Mouse (Mus musculus): Measurements from ENCODE around the gene Polr2a.

Gene Polr2a

DNA sequence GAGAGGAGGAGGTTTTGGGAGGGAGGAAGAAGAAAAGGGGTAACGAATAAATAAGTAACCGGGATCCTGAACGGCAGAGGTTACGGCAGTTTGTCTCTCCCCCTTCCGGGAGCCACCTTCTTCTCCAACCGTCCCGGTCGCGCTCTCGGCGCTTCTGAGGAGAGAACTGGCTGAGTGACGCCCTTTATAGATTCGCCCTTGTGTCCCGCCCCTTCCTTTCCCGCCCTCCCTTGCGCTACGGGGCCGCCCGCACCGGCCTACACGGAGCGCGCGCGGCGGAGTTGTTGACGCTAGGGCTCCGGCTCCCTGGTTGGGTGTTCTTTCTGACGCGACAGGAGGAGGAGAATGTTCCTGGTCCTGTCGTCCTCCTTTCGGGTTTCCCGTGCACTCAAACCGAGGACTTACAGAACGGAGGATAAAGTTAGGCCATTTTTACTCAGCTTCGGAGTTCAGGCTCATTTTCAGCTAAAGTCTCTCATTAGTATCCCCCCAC lies at the start of gene Polr2a:
TSS of gene Polr2a (minus strand) at position 160 of the 493 bp plus-strand sequence.
- peak; percentile 99 for DNase-seq

DNA sequence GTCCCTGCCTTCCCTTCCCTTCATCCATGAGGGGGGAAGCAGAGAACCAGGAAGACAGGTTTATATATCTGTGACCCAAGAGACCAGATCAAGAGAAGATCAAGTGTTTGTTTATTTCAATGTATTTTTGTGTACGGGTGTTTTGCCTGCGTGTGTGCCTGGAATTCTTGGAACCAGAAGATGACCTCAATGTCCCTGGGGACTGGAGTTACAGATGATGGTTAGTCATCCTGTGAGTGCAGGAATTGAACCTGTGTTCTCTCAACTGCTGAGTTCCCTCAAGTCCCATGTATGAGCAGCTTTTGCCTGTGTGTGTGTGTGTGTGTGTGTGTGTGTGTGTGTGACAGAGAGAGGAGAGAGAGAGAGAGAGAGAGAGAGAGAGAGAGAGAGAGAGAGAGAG lies 49.2 kb upstream of the Polr2a start:
- no peak for DNase-seq

DNA sequence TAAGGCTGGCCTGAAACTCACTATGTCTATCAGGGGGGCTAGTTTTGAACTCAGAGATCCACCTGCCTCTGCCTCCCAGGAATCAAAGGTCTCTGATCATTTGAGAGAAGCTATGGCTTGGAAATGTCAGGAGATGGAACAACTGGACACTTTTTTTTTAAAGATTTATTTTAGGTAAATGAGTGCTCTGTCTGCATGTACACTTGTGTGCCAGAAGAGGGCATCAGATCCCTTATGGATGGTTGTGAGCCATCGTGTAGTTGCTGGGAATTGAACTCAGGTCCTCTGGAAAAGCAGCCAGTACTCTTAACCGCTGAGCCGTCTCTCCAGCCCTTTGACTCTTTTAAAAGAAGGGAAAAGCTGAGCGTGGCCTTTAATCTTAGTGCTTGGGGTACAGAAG lies 47.9 kb upstream of the Polr2a start:
- DNase-seq: no peak

DNA sequence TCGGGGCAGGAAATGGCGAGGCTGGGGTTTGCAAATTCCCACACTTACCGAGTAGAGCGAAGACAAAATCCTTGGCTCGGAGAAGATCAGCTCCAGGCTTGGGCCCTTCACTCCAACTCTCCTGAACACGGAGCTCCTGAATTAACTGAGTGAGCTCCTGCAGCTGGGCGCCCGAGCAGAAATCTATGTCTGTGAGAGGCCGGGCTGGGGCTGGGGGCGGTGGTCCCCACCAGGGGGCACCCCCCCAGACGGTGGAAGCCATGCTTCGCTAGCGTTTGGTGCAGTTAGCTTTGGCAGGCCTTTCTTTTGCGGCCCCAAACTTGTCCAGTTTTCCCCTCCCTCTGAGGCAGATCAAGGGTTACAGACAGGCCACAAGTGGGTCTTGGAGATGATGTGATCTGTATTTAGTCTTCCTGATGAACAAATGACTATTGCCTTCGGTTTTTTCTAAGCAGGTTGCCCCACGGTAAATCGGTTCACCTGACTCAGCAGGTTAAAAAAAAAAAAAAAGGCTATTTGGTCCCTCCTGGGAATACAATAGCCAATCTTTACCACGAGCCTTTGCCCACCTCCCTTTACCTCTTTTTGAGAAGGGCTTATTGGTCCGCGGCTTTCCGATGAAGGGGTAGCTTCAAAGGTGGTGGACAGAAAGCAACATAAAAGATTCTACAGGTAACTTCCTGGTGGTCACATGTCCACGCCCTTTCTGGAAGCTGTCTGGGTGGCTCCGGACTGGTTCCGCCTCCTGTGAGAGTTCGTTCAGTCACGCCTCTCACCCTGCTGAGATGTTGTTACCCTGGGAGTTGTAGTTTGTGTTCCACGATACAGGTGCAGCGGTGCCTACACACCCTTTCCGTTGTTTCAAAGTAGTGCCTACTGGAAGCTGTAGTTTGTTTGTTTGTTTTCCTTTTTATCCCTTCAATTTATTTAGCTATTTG lies 46.8 kb upstream of the Polr2a start, which contains the start of gene Tmem102:
TSS of gene Tmem102 (minus strand) at position 653 of the 938 bp plus-strand sequence.
- DNase-seq: no peak

DNA sequence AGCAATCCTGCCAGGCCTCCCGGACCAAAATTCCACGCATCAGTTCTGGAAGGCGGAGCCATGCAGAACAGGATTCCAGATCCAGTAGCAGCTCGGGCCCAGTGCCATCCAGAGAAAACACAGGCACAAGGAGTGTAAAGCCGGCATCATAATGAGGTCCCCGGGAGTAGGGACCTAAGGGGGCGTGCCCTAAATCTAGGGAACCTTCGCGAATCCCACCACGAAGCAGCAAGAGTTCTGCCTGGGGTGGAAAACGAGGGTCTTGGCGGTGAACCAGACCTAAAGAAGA lies 46.2 kb upstream of the Polr2a start:
- DNase-seq: peak; percentile 10

DNA sequence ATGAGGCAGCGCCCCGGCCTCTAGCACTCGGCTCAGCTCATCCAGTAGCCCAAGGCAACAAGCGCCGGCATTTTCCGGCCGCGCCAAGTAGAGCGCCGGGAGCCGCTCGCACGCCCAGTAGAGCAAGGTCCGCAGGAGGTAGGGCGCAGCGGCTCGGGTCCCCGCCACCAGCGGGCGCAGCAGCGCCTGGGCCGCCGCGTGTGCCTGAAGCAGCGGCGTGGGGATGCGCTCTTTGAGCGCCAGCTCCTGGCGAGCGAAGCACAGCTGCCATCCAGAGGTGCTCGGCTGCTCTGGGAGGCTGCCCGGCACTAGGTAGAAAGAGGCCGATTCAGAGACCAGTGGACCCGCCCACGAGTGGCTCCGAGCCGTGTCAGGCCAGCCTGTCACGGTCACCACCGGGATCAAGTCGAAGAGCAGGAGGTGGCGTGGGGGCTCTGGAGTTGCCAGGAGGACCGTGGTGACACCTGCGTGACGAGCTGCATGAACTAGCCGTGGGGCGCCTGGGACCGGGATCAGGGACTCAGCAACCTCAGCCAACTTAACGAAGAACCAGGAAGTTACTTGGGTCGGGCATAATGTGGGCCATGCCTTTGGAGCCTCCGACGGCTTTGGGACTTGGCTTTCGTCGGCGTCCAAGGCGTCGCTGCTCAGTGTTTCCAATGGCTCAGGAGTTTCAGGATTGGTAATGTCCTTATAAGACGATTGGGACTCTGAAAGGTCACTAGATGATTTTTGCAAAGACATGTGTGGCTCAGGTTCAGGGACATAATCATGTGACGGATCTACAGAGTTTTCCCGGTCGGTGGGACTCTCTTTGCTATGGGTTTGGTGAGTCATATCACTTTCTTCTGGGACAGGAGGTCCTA lies 45.6 kb upstream of the Polr2a start:
- peak; percentile 85 for DNase-seq

DNA sequence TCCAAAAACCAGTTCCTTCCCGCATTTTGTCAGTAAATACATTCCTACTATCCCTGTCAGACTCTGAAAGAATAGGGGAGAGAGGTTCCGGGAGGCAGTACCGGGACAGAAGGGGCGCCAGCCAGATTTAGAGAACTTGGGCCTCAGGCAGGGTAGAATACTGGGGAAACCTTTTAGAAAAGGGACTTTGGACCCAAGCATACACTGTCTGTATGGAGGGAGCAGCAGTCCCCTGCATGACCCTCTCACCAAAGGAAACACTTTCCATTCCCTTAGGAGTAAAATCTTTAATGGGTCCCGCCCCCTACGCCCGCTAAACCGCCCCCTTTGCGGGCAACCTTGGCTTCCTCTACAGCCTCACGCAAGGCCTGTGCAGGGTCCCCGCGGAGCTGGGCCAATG lies 44.9 kb upstream of the Polr2a start:
- no peak for DNase-seq

DNA sequence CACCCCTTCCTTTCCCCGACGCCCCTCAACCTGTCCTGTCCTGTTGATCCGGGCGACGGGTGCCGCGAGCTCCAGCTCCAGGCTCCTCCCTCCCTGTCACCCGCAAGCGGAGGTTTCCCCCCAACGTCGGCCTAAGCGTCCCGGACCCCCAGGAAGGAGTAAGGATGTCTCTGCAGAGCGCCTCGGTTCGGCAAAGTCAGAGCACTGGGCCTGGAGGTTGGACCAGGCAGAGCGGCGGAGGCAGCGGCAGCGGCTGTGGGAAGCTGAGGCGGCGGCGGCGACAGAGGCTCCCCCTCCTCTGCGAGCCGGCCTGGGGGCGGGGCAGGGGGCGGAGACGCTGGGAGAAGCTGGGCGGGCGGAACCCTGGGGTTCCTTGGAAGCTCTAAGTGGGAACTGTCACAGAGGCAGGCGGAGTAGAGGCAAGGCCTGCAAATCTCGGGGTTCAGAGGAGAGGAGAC lies 44.2 kb upstream of the Polr2a start:
- DNase-seq: peak; percentile 89

DNA sequence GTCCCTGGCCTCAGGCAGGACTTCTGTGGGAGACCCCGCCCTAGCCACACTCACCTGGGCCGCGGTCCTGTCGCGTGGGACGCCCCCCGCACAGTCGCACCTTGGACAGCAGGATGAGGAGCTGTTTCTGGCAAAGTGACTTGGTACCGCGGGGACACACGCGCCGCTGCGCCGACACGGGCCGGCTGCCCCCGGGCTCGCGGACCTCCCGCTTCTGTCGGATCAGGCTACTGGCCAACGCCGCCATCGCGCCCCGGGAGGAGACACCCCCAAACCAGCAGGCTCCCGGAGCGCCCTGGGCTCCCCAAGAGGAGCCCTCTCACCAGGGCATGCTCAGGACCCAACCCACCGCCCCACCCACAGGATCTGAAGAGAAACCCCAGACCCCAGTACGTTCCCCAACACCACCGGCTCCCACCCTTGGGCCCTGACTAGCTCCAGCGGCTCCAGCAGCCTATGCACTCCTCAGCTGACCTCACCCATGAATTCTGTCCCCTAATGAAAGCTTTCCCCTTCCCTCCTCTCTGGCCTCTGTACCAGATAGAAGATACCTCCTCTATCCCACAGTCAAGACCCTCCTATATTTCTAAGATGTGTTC lies 43.0 kb upstream of the Polr2a start, which contains the start of gene Fgf11:
TSS of gene Fgf11 (minus strand) at position 479 of the 599 bp plus-strand sequence.
- no peak for DNase-seq

DNA sequence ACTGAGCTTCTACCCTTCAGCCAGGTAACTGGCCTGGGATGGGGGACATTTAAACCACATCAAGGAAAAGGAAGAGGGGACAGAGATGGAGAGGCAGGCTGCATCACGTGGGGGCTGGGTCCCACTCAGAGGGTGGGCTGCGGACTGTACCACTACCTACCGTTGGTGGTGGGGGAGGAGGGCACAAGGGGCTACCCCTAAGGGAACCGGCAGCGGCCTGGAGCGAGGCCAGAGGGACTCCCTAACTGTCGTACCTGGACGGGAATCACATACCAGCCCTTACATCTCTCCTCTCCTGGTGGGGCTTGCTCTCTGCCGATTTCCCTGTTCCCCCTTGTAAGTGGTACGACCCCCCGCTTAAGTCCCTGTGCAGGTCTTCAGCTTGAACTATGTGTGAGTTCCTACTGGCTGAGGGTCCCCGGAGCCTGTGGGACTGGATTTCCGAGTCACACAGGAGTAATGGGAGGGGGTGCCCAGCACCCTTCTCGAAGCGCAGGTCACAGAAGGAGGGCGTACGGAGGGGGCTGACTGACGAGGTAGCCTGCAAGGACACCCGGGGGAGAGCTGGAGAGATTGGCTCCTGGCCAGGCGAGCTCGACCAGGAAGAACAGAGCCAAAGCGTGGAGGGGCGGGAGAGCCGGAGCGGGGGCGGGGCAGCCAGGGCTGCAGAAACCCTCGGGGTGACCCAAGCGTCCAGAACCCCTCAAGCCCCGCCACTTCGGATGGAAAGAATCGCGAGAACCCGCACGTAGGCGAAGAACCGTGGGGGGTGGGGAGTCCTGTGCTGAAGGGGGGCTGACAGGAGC lies 42.2 kb upstream of the Polr2a start:
- peak; percentile 95 for DNase-seq

DNA sequence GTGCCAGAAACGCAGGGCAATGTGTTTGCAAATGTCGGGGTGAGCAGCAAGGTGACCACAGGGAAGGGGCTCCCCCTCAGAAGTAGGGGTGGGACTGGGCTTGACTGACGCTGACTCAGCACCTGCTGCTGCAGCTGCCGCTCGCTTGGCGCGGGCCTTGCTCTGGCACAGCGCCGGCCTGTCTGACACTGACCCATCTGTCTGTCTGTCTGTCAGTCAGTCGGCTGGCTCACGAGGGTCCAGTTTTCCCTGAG lies 41.6 kb upstream of the Polr2a start:
- DNase-seq: no peak

DNA sequence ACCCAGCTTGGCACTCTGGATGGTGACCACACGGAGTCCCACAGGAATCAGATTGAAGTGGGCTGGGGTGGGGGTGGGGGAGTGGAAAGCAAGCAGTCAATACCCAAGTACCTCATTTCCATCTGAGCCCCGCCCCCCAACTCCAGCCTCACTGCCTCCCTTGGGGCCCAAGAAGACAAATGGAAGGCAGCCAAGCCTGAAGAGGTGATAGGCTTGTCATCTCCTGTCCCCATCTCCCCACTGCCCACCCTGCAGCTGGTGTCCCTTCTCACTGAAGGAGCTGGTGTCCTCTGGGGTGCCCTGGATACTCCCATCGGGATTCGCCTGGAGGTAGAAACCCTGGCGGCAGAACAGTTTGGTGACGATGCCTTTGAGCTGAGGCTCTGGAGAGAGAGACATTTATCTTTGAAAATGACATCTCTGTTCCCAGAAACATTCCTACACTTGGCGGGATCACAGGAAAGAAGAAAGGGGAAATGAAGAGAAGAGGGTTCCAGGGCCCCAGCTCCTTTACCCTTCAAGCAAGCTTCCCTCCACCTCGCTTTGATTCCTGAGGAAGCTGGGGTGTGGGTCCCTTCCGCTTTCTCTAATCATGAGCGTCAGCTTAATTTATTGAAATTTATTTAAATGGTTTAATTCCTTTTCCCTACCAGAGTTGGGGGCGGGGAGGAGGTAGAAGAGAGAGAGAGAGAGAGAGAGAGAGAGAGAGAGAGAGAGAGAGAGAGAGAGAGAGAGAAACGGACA lies 41.1 kb upstream of the Polr2a start:
- DNase-seq: peak; percentile 71

DNA sequence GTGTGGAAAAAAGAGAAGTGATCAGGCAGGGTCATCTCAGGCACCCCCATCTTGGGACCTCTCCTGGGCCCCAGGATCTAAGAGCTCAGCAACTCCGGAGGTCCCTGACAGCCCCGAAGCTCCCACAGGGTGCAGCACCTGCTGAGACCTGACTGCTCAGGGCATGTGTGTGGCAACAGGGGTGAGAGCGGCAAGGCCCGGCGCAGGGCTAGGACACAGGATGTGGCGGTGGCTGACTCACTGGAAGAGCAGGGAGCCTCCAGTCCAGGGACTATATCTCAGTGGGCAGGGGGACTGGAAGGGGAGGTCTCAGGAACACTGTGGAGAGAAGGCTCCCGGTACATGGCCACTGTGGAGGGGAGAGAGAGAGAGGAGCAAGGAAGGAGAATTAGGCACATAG lies 39.5 kb upstream of the Polr2a start:
- DNase-seq: no peak

DNA sequence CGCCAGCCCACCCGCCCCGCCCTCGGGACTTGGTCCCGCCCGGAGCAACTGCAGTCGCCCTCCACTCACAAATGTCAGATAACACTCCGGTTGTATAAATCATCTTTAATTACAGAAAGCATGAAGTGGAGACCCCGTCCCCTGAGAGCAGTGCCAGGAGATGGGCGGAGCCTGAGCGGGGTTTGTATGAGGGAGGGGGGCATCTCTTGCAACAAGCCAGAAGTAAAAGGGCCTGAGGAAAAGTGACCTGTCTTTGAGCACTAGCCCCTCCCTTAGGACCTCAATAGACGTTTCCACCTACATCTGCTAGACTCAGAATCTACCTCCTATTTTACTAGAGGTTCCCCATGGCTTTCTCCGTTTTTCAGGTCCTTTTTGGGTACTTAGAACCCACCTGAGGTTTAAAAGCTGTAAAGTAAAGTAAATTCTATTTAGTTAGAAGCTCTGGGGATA lies 37.6 kb upstream of the Polr2a start:
- peak; percentile 35 for DNase-seq

DNA sequence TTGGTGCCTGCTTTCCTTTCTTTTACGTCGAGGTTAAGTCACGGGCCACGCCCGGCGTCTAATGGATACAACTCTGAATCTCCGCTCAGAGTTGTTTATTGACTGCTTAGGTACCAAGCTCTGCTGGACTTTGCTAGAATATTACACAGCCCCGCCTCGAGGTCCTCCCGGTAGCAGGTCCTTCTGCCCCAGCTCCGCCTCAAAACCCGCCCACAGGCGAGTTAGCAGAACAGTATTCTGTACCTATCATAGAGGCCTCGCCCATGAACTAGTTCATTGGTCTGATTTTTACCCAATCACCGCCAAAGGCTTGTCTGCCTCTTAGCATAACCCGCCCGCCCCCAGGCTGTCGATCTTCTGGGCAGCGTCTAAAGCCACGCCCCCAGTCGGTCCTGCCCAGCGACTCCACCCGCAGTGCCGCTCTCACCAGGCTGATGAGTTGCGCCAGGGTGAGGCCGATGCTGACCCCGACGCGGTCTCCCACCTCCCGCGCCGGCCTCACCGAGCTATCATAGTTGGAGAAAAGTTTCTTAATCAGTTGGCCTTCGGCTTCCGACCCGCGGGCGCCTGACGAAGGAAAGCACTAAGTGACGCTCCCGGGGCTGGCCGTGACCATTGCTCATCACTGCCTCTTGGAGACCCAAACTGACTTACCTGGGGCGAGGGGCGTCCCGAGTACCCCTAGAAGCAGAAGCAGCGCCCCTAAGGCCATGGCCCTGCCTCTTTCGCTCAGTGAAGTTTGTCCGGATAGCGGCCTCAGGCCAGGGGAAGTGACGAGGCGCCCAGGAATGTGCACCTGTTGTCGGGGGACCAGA lies 36.9 kb upstream of the Polr2a start, which contains the start of gene Chrnb1:
TSS of gene Chrnb1 (minus strand) at position 776 of the 815 bp plus-strand sequence.
- peak; percentile 98 for DNase-seq

DNA sequence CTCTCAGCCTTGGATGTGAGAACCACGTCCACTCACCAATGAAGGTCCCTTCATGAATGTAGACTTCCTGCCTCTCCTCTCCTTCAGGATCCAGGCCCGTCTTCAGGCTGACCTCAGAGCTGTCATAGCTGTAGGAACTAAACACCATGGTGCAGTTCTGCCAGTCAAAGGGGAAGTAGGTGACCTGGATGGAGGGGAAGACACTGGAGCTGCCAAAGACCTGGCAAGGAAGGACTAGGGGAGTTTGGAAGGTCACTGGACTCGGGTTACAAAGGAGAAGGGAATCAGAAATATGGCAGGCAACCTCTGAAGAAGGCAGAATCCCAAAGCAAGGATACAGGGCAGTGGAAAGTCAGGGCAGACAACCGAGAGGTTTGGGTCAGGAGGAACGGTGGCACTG lies 35.0 kb upstream of the Polr2a start:
- no peak for DNase-seq

DNA sequence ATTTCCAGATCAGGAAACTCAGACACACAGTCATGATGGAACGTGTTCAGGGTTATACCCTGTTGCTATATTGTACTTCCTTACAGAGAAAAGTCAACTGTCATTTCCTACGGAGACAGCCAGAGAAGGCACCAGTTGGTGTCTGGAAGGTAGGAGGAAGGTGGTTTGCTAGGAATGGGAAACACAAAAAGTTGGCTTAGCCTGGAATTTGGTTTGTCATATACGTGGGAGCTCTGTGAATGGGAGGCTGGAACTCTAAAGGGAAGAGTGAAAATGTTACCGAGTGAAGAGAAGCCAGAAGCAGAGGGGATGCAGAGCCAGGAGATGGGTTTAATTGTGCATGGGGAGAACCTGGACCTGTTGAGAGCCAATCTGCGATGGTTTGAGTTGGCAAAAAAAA lies 33.0 kb upstream of the Polr2a start:
- no peak for DNase-seq

DNA sequence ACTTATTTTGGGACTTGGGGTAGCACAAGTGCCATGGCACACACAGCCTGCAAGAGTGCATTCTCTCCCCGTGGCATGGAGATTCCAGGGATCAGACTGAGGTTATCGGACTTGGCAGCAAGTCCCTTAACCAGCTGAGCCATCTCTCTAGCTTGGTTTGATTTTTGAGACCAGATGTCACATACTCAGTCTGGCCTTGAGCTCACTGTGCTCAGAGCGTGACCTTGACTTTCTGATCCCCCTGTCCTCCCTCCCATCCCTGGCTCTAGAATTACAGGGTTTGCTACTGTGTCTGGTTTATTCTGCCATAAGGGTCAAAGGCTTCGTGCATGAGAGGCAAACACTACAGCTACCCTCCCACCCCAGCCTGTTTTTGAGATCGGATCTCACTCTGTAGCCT lies 31.0 kb upstream of the Polr2a start:
- no peak for DNase-seq

DNA sequence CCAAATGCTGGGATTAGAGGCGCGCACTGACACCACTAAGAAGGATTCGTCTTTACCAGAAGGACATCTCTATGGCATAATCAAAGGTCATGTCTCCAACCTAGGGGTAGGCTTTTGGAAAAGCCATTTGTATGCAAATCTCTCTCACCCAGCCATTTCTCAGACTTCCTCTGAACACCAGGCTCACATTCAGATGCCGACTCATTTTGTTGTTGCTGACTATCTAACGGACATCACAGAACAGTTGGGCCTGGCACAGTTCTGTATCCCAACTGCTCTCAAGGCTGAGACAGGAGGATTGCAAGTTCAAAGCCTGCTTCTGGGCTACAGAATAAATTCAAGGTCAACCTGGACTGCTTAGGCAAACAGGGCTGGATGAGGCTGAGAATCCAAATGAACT lies 28.9 kb upstream of the Polr2a start:
- no peak for DNase-seq

DNA sequence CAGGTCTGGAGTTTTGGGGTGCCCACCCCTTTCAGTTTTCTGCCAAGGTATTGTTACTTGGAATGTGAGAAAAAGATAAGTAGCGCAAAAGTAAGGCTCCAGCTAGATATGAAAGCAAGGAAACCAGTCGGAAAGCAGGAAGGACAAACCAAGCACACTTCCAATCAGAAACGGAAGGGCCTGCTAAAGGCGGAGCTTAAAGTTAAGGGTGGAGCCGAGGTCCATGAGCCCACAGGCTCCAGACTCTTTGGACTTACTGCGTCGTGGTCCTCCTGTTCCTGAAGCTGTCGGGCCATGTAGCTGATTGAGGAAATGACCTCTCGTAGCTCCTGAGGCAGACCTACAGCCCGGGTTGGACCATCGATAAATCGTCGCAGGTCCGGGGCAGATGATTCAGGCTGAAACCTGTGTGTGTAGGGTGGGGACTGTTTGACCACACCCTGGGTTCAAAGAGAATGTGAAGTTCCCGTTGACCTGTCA lies 26.4 kb upstream of the Polr2a start:
- DNase-seq: no peak

DNA sequence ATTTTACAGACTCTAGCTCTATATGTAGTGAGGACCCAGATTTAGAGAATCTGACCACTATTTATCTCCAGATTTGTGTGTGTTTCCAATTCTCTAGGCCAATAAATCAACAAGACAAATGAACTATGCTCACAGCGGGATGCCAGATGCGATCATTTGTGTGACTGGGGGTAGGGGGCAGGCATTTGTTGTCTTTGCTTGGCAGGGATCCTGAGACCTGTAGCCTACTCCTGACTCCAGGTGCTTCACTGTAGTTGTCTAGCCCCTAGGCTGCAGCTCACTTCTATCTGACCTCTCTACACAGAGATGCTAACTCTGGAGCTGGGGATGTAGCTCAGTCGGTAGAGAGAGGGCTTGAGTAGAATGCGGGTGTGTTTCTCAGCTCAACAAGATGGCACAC lies 23.4 kb upstream of the Polr2a start:
- no peak for DNase-seq
